9 mouse cellular contexts compared by ENCODE assay signal in the genomic region with DNA sequence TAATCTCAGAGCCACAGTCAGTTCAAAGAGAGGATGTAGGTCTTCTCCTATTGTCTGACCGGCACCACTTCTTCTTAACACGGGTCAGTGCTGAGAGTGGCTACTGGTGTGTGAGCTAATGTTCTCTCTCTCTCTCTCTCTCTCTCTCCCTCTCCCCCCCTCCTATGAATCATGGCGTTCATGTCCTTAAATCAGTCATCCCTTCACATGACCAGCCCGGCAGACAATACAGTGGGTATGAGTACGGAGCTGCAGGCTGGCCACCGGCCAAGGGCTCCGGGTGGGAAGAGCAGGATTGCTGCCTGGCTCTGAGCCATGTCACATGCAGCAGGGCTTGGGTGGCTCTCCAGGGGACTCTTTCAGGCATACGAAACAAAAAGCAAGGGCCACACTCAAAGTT. TPM values are rescaled to one million over a fixed set of nuclear protein-coding genes. Genes with fewer than 3 reads are reported as not detected.
A peak's percentile ranks its signal among the peaks of the same experiment; 100 is the strongest.
DNase-seq lines count a peak whose midpoint lies in the region; ATAC-seq lines count a peak whose summit lies in the region.
"Had no signal": no experiment of that assay in that cellular context is flagged by ENCODE, and none has a peak within 500 bp of the region (broad histone marks: within the 10 kb centered on the region; RNA-seq: fewer than 3 reads in every experiment).

No protein-coding gene starts in this region.

- peak; percentile 15 to 25 for DNase-seq in cerebellum, postnatal 36 days
- no peak for DNase-seq in cerebellum, adult 9-11 months
- peak; percentile 80 for DNase-seq in 3134 (ENCODE audit: extremely low read depth, insufficient read length, low spot score)
- peak; percentile 65 for DNase-seq in ovary, postnatal 36 days (ENCODE audit: low spot score)
- no peak for DNase-seq in spleen, adult 18-20 months

- ATAC-seq in embryonic facial prominence, embryonic 13.5 days (ENCODE audit: insufficient number of reproducible peaks, insufficient read depth, low FRiP score, low TSS enrichment, low read depth) = 0 out of 2 replicates have a peak, but pooled peaks have one; percentile 50
- peak; percentile 85 for ATAC-seq in hindbrain, embryonic 12.5 days (ENCODE audit: low FRiP score)
- 0 out of 2 replicates have a peak, but pooled peaks have one; percentile 44 for ATAC-seq in limb, embryonic 15.5 days (ENCODE audit: insufficient number of reproducible peaks, low FRiP score, low TSS enrichment, low read depth)

- H3K27me3 ChIP-seq in embryonic facial prominence, embryonic 13.5 days = no peaks in the 10 kb centered on the region
- no peaks in the 10 kb centered on the region for H3K27me3 ChIP-seq in hindbrain, embryonic 12.5 days
- H3K27me3 ChIP-seq in limb, embryonic 15.5 days = no peaks in the 10 kb centered on the region
- H3K27me3 ChIP-seq: CH12.LX had no signal

- no peak overlapping the region for H3K27ac ChIP-seq in embryonic facial prominence, embryonic 13.5 days
- no peak overlapping the region for H3K27ac ChIP-seq in hindbrain, embryonic 12.5 days
- H3K27ac ChIP-seq in limb, embryonic 15.5 days = no peak overlapping the region

- 48% methylated on average over 8 of the region's 8 CpGs for WGBS in embryonic facial prominence, embryonic 13.5 days
- 48% methylated on average over 8 of the region's 8 CpGs for WGBS in hindbrain, embryonic 12.5 days
- WGBS in limb, embryonic 15.5 days = 49% methylated on average over 8 of the region's 8 CpGs

- H3K4me3 ChIP-seq in embryonic facial prominence, embryonic 13.5 days = no peak overlapping the region
- H3K4me3 ChIP-seq in hindbrain, embryonic 12.5 days = no peak overlapping the region
- no peak overlapping the region for H3K4me3 ChIP-seq in limb, embryonic 15.5 days

- no peaks in the 10 kb centered on the region for H3K9me3 ChIP-seq in embryonic facial prominence, embryonic 13.5 days
- no peaks in the 10 kb centered on the region for H3K9me3 ChIP-seq in hindbrain, embryonic 12.5 days (replicated peaks)
- H3K9me3 ChIP-seq in limb, embryonic 15.5 days = no peaks in the 10 kb centered on the region

- H3K36me3 ChIP-seq in embryonic facial prominence, embryonic 13.5 days = no peaks in the 10 kb centered on the region
- no peaks in the 10 kb centered on the region for H3K36me3 ChIP-seq in hindbrain, embryonic 12.5 days
- no peaks in the 10 kb centered on the region for H3K36me3 ChIP-seq in limb, embryonic 15.5 days

- H3K4me1 ChIP-seq in embryonic facial prominence, embryonic 13.5 days = 0 out of 2 replicates have a peak, but pooled peaks cover 4% of the 10 kb centered on the region
- peaks cover 22% of the 10 kb centered on the region for H3K4me1 ChIP-seq in hindbrain, embryonic 12.5 days
- 0 out of 2 replicates have a peak, but pooled peaks cover 3% of the 10 kb centered on the region for H3K4me1 ChIP-seq in limb, embryonic 15.5 days

- H3K4me2 ChIP-seq in embryonic facial prominence, embryonic 13.5 days = no peak overlapping the region
- H3K4me2 ChIP-seq in hindbrain, embryonic 12.5 days (replicated peaks) = 0 out of 2 replicates have a peak overlapping the region, but pooled peaks have one; percentile 11
- no peak overlapping the region for H3K4me2 ChIP-seq in limb, embryonic 15.5 days

- no peak overlapping the region for H3K9ac ChIP-seq in embryonic facial prominence, embryonic 13.5 days
- no peak overlapping the region for H3K9ac ChIP-seq in hindbrain, embryonic 12.5 days
- H3K9ac ChIP-seq in limb, embryonic 15.5 days = no peak overlapping the region

RNA-seq across cellular contexts. Expression of gene Pgm2, which starts 47.2 kb away (rescaled TPM):
- 32.0 and 35.7 TPM in 2 replicates for polyA plus RNA-seq in embryonic facial prominence, embryonic 13.5 days (2015; fragmentation: Nextera tagmentation; extraction: Ambion mirVana)
- 29.4 and 31.1 TPM in 2 replicates for polyA plus RNA-seq in hindbrain, embryonic 12.5 days (2016; fragmentation: Nextera tagmentation; extraction: Ambion mirVana)
- polyA plus RNA-seq in limb, embryonic 15.5 days (2015; fragmentation: Nextera tagmentation; extraction: Ambion mirVana) = 29.5 and 31.5 TPM in 2 replicates

Comparison
In these comparisons a context has a peak if more than half of its experiments do, and no peak if none do; other contexts are left out.
1. DNase-seq: peak in cerebellum, postnatal 36 days (2 of 2), 3134 (single experiment) and ovary, postnatal 36 days (single experiment); none in cerebellum, adult 9-11 months (single experiment) and spleen, adult 18-20 months (0 of 2).
2. Peak in every context shown above with its lines, with median percentiles within 50 percentile points of each other: ATAC-seq.